ENCODE assay signal across 14 mouse cellular contexts in the genomic region with DNA sequence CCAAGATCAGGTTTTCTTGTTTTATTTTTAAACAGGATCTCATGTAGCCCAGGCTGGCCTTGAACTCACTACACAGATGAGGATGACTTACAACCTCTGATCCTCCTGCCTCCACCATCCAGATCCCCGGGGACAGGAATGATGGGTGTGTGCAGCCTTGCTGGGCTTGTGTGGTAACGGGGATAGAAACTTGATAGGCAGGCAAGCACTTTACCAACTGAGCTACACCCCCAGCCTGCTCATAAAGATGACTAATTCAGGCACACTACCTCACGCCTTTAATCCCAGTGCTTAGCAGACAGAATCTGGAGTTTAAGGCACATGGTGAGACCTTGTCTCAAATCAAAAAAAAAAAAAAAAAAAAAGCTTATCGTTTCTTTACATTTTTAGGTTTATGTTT. TPM values are rescaled to one million over a fixed set of nuclear protein-coding genes. Genes with fewer than 3 reads are reported as not detected.
A peak's percentile ranks its signal among the peaks of the same experiment; 100 is the strongest.
DNase-seq lines count a peak whose midpoint lies in the region; ATAC-seq lines count a peak whose summit lies in the region.
"Had no signal": no experiment of that assay in that cellular context is flagged by ENCODE, and none has a peak within 500 bp of the region (broad histone marks: within the 10 kb centered on the region; RNA-seq: fewer than 3 reads in every experiment).

No protein-coding gene starts in this region.

- peak; percentile 76 for ATAC-seq in frontal cortex, adult (ENCODE audit: low TSS enrichment)
- ATAC-seq: hindbrain, postnatal 0 days had no signal

- DNase-seq in adrenal gland, postnatal 14 days: peak; percentile 17
- no peak for DNase-seq in adrenal gland, adult 18-20 months (ENCODE audit: low spot score in 2 of 2)
- DNase-seq in frontal cortex, postnatal 36 days (ENCODE audit: low spot score in 2 of 2): no peak
- DNase-seq in right cerebral cortex, adult 18-20 months: peak; percentile 74
- no peak for DNase-seq in right cerebral cortex, postnatal 25 days
- no peak for DNase-seq in heart, adult 8-10 months (ENCODE audit: low spot score)
- no peak for DNase-seq in urinary bladder, postnatal 36 days (ENCODE audit: low spot score in 2 of 2)
- DNase-seq: gastrocnemius, postnatal 10 days; heart, adult 18-20 months; heart, postnatal 14 days; kidney, adult 11 months had no signal

RNA-seq across cellular contexts. Expression of a gene that starts 18.7 kb away (rescaled TPM):
- total RNA-seq in adrenal gland, postnatal 14 days (2021): 9.9 and 11.1 TPM in 2 replicates
- 10 to 100 TPM; 28.4 to 34.3 TPM for total RNA-seq in adrenal gland, adult 18-20 months (2021)
- total RNA-seq in heart, adult 8-10 months (2022): 1 to 10 TPM; 1.7 to 2.6 (median 1.9) TPM
- total RNA-seq: hematopoietic stem cell, adult 5-6 weeks had no signal

RNA-seq across cellular contexts. Expression of a gene that starts 22.8 kb away (rescaled TPM):
- 92.6 and 92.9 TPM in 2 replicates for total RNA-seq in adrenal gland, postnatal 14 days (2021)
- 10 to 100 TPM; 71.6 to 84.6 TPM for total RNA-seq in adrenal gland, adult 18-20 months (2021)
- total RNA-seq in heart, adult 8-10 months (2022): 10 to 100 TPM; 26.6 to 35.1 (median 32.8) TPM

RNA-seq across cellular contexts. Expression of a gene that starts 54.9 kb away (rescaled TPM):
- total RNA-seq in adrenal gland, postnatal 14 days (2021): 140 and 144 TPM in 2 replicates
- total RNA-seq in adrenal gland, adult 18-20 months (2021): 100 to 1,000 TPM; 173 to 221 TPM
- 10 to 100 TPM; 75.2 to 88.5 (median 78.8) TPM for total RNA-seq in heart, adult 8-10 months (2022)

RNA-seq across cellular contexts. Expression of a gene that starts 59.8 kb away (rescaled TPM):
- total RNA-seq in adrenal gland, postnatal 14 days (2021): 259 and 262 TPM in 2 replicates
- 100 to 1,000 TPM; 224 to 268 TPM for total RNA-seq in adrenal gland, adult 18-20 months (2021)
- total RNA-seq in heart, adult 8-10 months (2022): 100 to 1,000 TPM; 355 to 414 (median 370) TPM

Comparison
In these comparisons a context has a peak if more than half of its experiments do, and no peak if none do; other contexts are left out.
1. DNase-seq: peak in adrenal gland, postnatal 14 days (single experiment) and right cerebral cortex, adult 18-20 months (single experiment); none in adrenal gland, adult 18-20 months (0 of 2), frontal cortex, postnatal 36 days (0 of 2), right cerebral cortex, postnatal 25 days (single experiment), heart, adult 8-10 months (single experiment) and urinary bladder, postnatal 36 days (0 of 2).